Mouse (Mus musculus) embryonic facial prominence, embryonic 11.5 days (tissue): ENCODE results near the gene Pnkd. TPM values are rescaled to one million over a fixed set of nuclear protein-coding genes. Genes with fewer than 3 reads are reported as not detected.

Experiments used
- ATAC-seq: fragments of 200-750 bp; cut with Nextera tagmentation; replicated peaks from 2 replicates; pipeline ENCODE4 v1.8.0; 2017; ENCODE audit warnings: low read depth; ENCODE audit not compliant: insufficient number of reproducible peaks, low FRiP score, low TSS enrichment
- DNase-seq: peaks from one replicate; pipeline ENCODE4 v3.0.0-alpha.2; 2015; ENCODE audit warnings: low spot score
- H3K27ac ChIP-seq: fragments of 300-500 bp; sonication (generic); replicated peaks from 2 replicates; pipeline ENCODE4 v1.5.1; 2014; ENCODE audit warnings: mild to moderate bottlenecking, low read depth, low read length, control low read depth
- H3K27me3 ChIP-seq: fragments of 300-500 bp; sonication (generic); 2 replicates; pipeline ENCODE4 v1.6.1; 2014; ENCODE audit warnings: mild to moderate bottlenecking, low read length, moderate library complexity, mixed read lengths; ENCODE audit not compliant: control insufficient read depth, insufficient read depth
- H3K36me3 ChIP-seq: fragments of 300-500 bp; sonication (generic); replicated peaks from 2 replicates; pipeline ENCODE4 v1.6.1; 2014; ENCODE audit warnings: low read depth, mild to moderate bottlenecking, low read length, moderate library complexity, mixed read lengths; ENCODE audit not compliant: control insufficient read depth, insufficient read depth
- H3K4me1 ChIP-seq: fragments of 300-500 bp; sonication (generic); 2 replicates; pipeline ENCODE4 v1.6.1; 2014; ENCODE audit warnings: low read length, mixed read lengths; ENCODE audit not compliant: control insufficient read depth, insufficient read depth
- H3K4me2 ChIP-seq: fragments of 300-500 bp; sonication (generic); 2 replicates; pipeline ENCODE4 v1.6.1; 2014; ENCODE audit warnings: low read depth, mild to moderate bottlenecking, control low read depth, low read length, moderate library complexity
- H3K4me3 ChIP-seq: fragments of 300-500 bp; sonication (generic); 2 replicates; pipeline ENCODE4 v1.5.1; 2014; ENCODE audit warnings: low read depth, low read length, control low read depth
- H3K9ac ChIP-seq: fragments of 300-500 bp; sonication (generic); replicated peaks from 2 replicates; pipeline ENCODE4 v1.6.1; 2014; ENCODE audit warnings: mild to moderate bottlenecking, control low read depth, low read length
- H3K9me3 ChIP-seq: fragments of 300-500 bp; sonication (generic); replicated peaks from 2 replicates; pipeline ENCODE4 v1.6.1; 2016; ENCODE audit warnings: mild to moderate bottlenecking, low read length, inconsistent platforms, mixed read lengths; ENCODE audit not compliant: control insufficient read depth
- WGBS: fragments of 180-500 bp; shearing (Covaris S2); extraction: QIAGEN DNeasy Blood & Tissue Kit; methylation state at CpG from one replicate; pipeline ENCODE4 v1.1.7; 2014; 5-methylcytosine and 5-hydroxymethylcytosine counted together
- polyA plus RNA-seq: library from polyadenylated mRNA; unstranded; fragments of >200 nt; fragmentation: Nextera tagmentation; extraction: Ambion mirVana; gene quantifications from 2 replicates; pipeline ENCODE4 v1.2.1, GENCODE M21; 2014

Pnkd gene
- polyA plus RNA-seq, 1 experiment from 2014 or later, result 95.1 TPM

GRCm38 (mm10) chr1:74361812-74362211 lies 77.1 kb downstream of the Pnkd start, which contains the start of gene Catip:
Catip (plus strand) TSS chr1:74362108.
- H3K4me3 ChIP-seq, result no peak within 1 kb of the TSS
- H3K27ac ChIP-seq, result no peak within 1 kb of the TSS
- ATAC-seq (peak; percentile 41; the same call in 1 of the 2 replicates), DNase-seq (peak; percentile 95)
- H3K4me1 ChIP-seq, result no peaks in the 10 kb centered on the region
- no peaks in the 10 kb centered on the region for H3K27me3 ChIP-seq
- no peak within 1 kb of the TSS for H3K9ac ChIP-seq
- 0% methylated on average over 2 of the region's 2 CpGs for WGBS
- no peaks in the 10 kb centered on the region for H3K9me3 ChIP-seq
- no peak within 1 kb of the TSS for H3K4me2 ChIP-seq
- no peaks in the 10 kb centered on the region for H3K36me3 ChIP-seq

- no peak for DNase-seq
- 0 out of 2 replicates have a peak, but pooled peaks have one; percentile 30 for ATAC-seq
- Histone ChIP-seq H3K27me3 (no peaks in the 10 kb centered on the region; the same call in 1 of the 2 replicates), H3K9me3 (no peaks in the 10 kb centered on the region), H3K4me1 (no peaks in the 10 kb centered on the region), H3K9ac (no peak overlapping the region), H3K4me3 (no peak overlapping the region), H3K27ac (no peak overlapping the region), H3K4me2 (no peak overlapping the region), H3K36me3 (no peaks in the 10 kb centered on the region)
- 62% methylated on average over 17 of the region's 17 CpGs for WGBS
Measured at GRCm38 (mm10) chr1:74362325-74363229, 77.8 kb downstream of the Pnkd start.

DNA sequence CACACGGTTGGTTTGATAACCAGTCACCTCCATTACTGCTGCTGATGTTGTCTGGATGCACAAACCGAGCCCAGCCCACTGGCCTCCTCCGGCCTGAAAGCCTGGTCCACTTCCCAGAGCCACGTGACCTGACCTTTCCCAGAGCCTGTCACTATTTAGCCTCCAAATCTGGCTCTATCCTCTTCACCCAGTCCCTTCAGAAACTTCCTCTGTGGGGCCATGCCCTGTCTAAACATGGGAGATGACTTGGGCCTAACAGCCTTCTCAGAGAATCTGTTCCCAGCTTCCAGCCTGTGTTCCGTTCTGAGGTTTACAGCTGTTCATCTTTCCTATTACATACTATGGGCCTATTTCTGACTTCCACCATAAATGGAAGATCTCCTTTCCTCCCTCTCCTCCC lies 78.7 kb downstream of the Pnkd start:
- no peak overlapping the region for H3K9ac ChIP-seq
- no peak overlapping the region for H3K4me3 ChIP-seq
- no peaks in the 10 kb centered on the region for H3K9me3 ChIP-seq
- H3K27ac ChIP-seq, result no peak overlapping the region
- WGBS, result 60% methylated on average over 5 of the region's 5 CpGs
- ATAC-seq (no peak), DNase-seq (no peak)
- H3K4me1 ChIP-seq, result no peaks in the 10 kb centered on the region
- no peaks in the 10 kb centered on the region; the same call in 1 of the 2 replicates for H3K27me3 ChIP-seq
- H3K4me2 ChIP-seq, result no peak overlapping the region
- no peaks in the 10 kb centered on the region for H3K36me3 ChIP-seq

DNA sequence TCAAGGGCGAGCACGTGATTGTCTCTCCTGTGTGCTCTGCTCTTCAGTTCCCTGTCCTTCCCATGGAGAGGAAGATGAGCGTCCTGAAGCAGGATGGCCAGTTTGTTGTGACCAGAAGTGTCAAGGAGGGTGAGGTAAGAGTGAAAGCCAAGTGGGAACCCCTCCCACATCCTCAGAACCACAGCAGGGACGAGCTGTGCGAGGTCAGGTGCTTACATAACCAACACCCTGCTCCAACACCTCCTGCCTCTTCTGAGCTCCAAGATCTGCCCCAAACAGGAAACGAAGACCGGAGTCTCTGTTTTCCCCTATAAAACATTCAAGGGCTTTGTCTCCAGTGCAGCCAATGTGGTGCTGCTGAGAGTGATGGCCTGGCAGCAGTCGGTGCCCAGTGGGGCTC lies 79.5 kb downstream of the Pnkd start:
- DNase-seq, result no peak
- Histone ChIP-seq H3K4me2 (no peak overlapping the region), H3K4me3 (no peak overlapping the region), H3K36me3 (no peaks in the 10 kb centered on the region), H3K27me3 (no peaks in the 10 kb centered on the region; the same call in 1 of the 2 replicates), H3K4me1 (no peaks in the 10 kb centered on the region), H3K27ac (no peak overlapping the region), H3K9ac (no peak overlapping the region), H3K9me3 (no peaks in the 10 kb centered on the region)
- WGBS, result 79% methylated on average over 8 of the region's 8 CpGs
- ATAC-seq, result no peak

DNA sequence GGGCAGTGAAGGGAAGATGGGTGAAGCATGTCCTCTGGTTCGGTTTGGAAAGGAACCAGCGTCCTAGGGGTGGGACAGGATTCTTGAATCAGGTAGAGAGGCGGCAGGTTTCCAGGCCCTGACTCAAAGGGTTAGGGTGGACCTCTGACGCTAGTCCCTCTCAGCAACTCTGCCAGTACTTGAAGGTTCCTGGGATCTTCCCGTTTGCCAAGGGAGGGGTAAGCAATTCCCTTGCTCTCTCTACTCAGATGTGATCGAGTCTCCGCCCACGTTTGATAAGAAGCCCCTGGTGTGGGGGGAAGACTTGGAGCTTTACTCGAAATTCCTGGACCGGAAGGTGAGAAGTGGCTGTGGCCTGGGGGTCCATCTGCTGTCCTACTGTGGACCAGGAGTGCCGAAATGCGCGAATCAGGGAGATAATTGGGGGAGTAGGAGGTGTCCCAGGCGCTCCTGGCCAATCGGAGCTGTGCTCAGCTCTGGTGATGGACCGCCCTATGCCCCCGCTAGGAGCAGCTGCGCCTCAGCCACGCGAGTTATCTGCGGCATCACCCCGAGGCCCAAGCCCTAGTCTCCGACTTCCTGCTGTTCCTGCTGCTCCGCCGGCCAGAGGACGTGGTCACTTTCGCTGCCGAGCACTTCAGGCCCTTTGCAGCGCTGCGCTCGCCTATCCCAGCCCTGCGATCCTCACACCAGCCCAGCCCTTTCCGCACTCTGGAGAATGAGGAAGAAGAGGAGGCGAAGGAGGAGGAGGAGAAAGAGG lies 83.3 kb downstream of the Pnkd start:
- peak; percentile 83 for ATAC-seq
- Histone ChIP-seq H3K4me2 (peak overlapping the region; percentile 56), H3K27me3 (no peaks in the 10 kb centered on the region; the same call in 1 of the 2 replicates), H3K36me3 (no peaks in the 10 kb centered on the region), H3K4me1 (no peaks in the 10 kb centered on the region), H3K9ac (peak overlapping the region; percentile 42), H3K9me3 (no peaks in the 10 kb centered on the region), H3K4me3 (peak overlapping the region; percentile 17; the same call in 1 of the 2 replicates), H3K27ac (no peak overlapping the region)
- peak; percentile 55 for DNase-seq
- 16% methylated on average over 34 of the region's 34 CpGs for WGBS

GRCm38 (mm10) chr1:74370040-74370439 lies 85.3 kb downstream of the Pnkd start:
- no peak for DNase-seq
- Histone ChIP-seq H3K4me1 (no peaks in the 10 kb centered on the region), H3K9ac (no peak overlapping the region), H3K36me3 (no peaks in the 10 kb centered on the region), H3K4me2 (no peak overlapping the region), H3K9me3 (no peaks in the 10 kb centered on the region), H3K27me3 (no peaks in the 10 kb centered on the region; the same call in 1 of the 2 replicates), H3K4me3 (no peak overlapping the region), H3K27ac (no peak overlapping the region)
- no peak for ATAC-seq
- 65% methylated on average over 4 of the region's 4 CpGs for WGBS

DNA sequence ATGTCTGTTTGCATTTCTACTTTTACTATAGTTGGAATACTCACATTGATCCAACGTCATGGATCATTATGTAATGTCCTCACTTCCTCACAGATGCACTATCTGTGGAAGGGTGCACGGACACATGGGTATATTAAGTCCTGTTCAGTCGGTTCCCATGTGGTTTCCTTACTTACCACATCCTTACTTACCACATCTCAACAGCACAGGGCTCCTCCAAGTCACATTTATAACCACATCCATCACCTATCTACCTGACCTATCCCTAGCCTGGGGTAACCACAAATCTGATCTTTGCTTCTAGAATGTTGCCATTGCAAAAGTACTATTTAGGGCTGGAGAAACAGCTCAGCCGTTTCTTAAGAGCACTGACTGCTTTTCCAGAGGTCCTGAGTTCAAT lies 88.6 kb downstream of the Pnkd start:
- no peak for ATAC-seq
- Histone ChIP-seq H3K4me2 (no peak overlapping the region), H3K9ac (no peak overlapping the region), H3K36me3 (no peaks in the 10 kb centered on the region), H3K27me3 (no peaks in the 10 kb centered on the region), H3K4me1 (no peaks in the 10 kb centered on the region; the same call in 1 of the 2 replicates), H3K27ac (no peak overlapping the region), H3K9me3 (no peaks in the 10 kb centered on the region), H3K4me3 (no peak overlapping the region)
- 73% methylated on average over 4 of the region's 4 CpGs for WGBS
- no peak for DNase-seq
